Mouse (Mus musculus) cerebellum, postnatal 4 days (tissue): Measurements from ENCODE around the gene Kremen1.
A peak's percentile ranks its signal among the peaks of the same experiment; 100 is the strongest.

ENCODE experiments used
- DNase-seq, 2 experiments: peaks; one replicate each; pipeline ENCODE4 v3.0.0; 2022; ENCODE audit warnings: low spot score in 2 of 2, mixed read lengths in 1 of 2

Kremen1 gene

GRCm38 (mm10) chr11:5175866-5176265, 85.5 kb downstream of the Kremen1 start:
- no peak for DNase-seq

DNA sequence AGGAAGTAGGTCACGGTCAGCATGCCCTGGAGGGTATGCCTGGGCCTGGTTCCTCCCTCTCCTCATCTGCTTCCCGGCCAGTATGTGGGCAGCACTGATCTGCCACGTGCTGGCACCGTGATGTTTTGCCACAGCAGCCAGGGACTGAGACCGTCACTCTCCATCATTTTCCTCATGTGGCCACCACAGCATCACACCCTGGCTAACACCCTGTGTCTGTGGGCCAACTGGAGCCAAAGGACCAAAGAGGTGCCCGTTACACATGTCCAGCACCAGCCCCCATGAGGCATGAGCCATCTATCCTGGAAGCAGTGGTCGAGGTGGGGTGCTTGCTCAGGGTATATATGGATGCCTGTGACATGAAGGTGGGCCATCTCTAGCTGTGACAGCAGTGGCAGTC, 86.2 kb downstream of the Kremen1 start:
- no peak for DNase-seq

GRCm38 (mm10) chr11:5172861-5173260, 88.5 kb downstream of the Kremen1 start:
- DNase-seq: no peak

GRCm38 (mm10) chr11:5167311-5167710, 94.0 kb downstream of the Kremen1 start:
- DNase-seq: no peak

DNA sequence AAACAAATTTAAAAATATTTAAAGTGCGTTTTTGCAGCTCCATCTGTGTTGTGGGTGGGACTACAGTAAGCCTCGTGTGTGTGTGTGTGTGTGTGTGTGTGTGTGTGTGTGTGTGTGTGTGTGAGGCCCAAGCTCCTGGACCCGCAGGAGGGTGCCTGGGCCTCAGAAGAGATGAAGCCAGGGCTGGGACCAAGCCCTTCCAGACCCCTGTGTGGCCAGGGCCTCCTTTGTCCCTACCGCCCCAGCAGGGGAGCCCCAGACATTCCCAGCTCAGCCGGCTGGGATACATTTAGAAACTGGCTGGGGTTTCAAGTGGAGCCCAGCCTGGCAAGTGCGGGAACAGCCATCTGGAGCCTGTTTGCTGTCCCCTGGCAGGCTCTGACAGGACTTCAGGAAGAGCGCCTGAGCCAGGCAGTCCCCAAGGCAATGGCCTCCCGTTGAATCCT, 95.9 kb downstream of the Kremen1 start:
- DNase-seq: peak in 1 of 2 experiments; percentile 62

- no peak for DNase-seq
Measured at GRCm38 (mm10) chr11:5164310-5164709, 97.0 kb downstream of the Kremen1 start.

DNA sequence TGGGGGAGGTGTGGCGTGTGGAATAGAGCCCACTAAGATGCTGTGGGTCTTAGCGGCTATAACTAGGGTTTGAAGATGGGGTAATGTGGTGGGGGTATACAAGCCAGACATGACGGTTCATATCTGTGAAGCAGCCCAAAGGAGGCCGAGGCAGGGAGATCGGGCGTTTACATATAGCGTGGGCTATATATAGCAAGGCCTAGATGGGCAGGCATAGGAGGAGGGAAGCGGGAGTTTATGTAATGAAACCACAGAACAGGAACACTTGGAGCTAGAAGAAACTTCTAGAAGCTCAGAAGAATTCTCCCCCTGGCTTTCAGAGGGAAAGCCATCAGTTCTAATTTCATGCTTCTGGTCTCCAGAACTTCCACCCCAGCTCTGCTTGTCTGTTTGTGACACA, 97.9 kb downstream of the Kremen1 start:
- DNase-seq: no peak

GRCm38 (mm10) chr11:5160722-5161485, 100.5 kb downstream of the Kremen1 start:
- no peak for DNase-seq

- no peak for DNase-seq
Measured at GRCm38 (mm10) chr11:5158056-5158455, 103.3 kb downstream of the Kremen1 start.

- peak in 1 of 2 experiments; percentile 40 for DNase-seq
Measured at GRCm38 (mm10) chr11:5154961-5155805, 106.2 kb downstream of the Kremen1 start.

- no peak for DNase-seq
Measured at GRCm38 (mm10) chr11:5151680-5152337, 109.5 kb downstream of the Kremen1 start, which contains the start of gene Emid1. Gene Emid1, minus strand, starts transcription at chr11:5152257.

GRCm38 (mm10) chr11:5151247-5151630, 110.1 kb downstream of the Kremen1 start:
- DNase-seq: no peak

DNA sequence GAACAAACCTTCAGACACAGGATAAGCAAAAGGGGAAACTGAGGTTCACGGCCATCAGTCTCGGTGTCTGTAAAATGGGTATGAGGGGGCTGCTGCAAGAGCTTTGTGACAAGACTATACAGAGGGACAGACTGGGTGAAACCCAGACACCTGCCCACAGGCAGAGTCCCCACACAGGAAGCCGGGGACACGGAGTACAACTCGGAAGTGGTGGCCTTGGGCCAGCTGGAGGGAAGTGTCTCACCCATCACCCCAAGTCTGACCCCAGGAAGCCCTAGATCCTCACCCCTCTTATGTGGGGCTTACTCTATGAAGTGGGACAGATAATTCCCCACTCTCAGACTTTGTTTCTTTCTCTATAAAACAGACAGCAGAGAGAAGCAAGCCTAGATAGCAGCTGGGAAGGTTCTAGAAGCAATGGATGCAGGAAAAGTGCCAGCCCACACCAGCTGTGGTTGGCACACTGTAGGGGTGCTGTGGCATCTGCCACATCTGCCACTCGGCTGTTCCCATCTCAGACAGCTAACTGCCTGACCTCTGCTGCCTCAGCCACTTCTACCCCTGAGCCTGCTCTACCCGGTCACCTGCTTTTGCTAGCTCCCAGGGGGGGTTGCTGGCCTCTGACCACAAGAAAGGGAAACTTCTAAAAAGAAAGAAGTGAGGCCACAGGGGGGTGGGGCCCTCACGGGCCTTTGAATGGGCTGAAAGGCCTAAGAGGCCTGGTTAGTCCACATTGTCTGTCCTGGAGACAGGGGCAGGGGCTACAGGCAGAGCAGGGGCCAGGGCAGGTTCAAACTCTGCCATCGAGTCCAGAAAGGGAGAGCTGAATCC, 110.7 kb downstream of the Kremen1 start:
- no peak for DNase-seq

DNA sequence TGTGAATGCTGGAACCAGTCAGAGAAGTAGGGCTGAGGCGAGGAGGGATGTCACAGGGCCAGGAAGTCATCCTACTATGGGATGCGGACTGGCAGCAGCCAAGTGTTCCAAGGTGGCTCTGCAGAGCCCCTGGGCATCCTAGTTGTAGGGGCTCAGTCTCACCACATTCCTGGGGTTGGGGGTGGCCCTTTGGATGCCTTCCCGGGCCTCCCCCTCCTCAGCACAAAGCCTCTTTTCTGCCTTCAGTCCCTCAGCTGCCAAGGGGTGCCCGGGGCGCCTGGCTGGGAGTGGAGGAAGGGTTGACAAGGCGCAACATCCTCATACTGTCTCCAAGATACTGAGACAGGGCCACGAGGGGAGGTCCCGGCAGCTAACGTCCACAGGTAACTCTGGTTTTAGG, 111.4 kb downstream of the Kremen1 start:
- DNase-seq: no peak

DNA sequence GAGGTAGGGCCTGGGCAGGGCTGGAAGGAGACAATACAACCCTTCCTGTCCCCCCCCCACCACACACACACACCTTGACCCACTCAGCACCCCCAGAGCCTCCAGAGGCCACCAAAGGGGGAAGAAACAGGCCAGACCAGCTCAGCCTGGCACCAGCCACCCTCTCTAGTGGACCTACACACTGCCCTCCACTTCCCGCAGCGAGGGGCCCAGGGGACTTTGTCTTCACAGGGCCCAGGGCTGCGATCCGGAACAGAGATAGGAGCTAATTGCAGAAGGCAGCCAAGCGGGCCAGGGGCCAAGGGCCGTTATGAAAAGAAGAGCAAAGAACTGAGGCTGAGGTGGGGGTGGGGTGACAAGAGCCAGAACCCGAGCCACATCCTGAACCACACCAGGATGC, 112.1 kb downstream of the Kremen1 start:
- no peak for DNase-seq

DNA sequence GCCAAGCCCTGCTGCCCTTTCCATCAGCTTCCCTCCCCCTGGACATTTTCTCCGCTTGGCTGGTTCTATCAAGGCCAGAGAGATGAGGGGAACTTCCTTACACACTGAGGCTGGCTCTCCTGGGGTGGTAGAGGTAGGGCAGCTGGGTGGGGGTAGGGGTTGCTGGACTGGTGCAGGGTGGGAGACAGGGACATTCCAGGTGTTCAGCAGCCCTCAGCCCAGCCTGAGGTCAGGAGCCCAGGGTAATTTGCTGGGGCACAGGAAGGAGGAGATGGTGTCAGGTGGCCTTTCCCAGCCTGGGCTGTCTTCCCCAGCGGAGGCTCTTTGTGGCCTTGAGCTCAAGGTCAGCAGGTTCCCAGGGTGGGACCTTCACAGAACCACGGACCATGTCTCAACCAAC, 115.8 kb downstream of the Kremen1 start:
- DNase-seq: no peak

DNA sequence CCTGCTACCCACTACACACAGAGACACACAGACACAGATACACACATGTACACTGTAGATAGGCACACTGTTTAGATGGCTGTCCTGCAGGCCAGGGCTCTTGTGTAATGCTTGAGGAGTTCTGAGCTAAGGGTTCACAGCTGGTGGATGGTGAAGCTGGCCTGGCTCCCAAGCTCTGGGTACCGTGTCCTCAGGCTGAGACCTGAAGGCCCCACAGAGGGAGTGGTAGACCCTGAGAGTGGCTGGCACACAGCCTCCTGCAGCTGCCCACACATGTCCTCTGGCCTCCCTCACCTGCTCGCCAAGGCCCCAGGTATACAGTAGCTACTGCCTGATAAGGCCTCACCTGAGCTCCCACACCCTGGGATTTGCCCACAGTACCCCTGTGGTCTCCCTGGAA, 119.4 kb downstream of the Kremen1 start:
- DNase-seq: no peak
